Mouse (Mus musculus) retina, adult 2 months (tissue): ENCODE measurements around the gene Klhl31.

Experiments
- DNase-seq: peaks from one replicate; pipeline ENCODE4 v3.0.0-alpha.2; 2012; ENCODE audit warnings: low read depth, low spot score

The Klhl31 gene

DNA sequence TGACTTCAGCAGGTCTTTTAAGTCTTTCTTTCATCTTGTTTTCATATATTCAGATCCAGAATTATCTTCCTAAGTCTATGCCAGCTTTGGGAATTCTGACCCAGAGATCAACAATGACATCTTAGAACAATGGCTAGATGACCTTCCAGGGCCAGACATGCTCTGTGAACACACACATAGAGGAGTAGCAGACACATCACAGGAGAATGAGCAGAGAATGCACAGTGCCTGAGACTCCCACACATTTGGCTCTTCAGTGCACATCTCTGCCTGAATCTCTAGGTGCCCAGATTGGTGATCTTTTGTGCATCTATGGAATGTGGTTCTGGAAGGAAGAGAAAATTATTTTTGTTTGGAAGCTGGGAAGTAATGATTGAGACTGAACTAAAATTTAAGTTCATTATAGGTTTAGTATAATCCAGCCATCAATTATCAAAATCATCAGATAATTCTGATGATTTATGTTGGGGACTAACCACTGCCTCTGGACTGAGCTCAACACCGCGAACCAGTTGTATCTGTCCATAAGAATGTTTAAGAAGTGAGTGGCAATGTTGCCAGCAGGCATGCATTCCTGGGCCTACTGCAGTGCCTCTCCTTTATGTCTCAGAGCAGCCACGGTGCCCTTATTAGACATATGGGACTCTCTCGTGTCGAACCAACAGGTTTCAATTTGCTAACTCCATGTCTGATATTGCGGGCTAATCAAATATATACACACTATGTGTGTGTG, 12.8 kb upstream of the Klhl31 start:
- DNase-seq, result no peak

DNA sequence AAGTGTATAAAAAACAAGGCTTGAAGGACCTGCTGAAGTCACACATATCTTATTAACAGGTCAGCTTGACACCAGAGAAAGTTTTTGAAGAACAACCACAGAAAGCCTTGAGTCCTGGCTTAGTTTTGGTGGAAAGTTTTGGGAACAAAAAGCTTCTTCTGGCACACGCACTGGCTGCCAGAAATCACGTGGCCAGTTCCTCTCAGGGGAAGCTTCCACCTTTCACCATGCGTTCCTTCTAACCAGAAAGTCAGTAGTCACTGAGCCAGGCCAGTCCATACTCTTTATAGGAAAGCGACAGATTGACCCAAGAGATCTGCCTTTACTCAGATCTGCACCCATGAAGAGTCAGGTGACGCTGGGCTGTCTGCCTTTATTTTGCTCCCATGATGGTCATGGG, 12.1 kb upstream of the Klhl31 start:
- no peak for DNase-seq

DNA sequence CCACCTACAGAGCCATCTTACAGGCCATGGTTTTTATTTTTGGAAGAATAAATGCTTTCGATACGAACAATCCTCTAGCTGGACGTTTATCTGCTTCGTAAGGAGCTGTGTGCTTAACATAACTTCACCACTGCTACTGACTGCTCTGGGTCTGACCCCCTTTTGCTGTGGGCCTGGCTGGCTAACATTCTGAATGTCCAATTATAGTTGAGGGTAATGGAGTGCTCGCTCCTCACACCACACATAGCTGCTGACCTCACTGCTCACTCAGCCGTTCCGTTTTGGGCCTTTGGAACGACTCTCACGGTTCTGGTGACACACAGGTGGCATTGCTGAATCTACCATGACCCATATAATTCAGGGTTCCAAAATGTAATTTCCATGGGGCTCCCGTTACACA, 7.6 kb upstream of the Klhl31 start:
- DNase-seq, result no peak

DNA sequence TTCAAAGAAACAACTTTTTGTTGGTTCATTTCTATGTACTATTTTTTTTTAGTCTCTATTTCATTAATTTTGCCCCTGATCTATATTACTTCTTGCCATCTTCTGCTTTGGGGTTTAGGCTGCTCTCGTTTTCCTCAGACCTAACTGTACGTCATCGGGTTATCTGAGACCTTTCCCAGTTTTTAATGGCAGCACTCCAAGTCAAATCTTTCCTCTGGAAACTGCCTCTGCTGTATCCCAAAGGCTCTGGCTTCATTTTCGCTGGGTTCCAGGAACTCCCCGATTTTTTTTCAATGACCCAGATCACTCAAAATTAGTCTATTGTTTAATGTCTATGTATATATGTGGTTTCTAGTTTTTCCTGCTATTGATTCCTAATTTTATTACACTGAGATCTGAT, 6.6 kb upstream of the Klhl31 start:
- DNase-seq, result no peak

DNA sequence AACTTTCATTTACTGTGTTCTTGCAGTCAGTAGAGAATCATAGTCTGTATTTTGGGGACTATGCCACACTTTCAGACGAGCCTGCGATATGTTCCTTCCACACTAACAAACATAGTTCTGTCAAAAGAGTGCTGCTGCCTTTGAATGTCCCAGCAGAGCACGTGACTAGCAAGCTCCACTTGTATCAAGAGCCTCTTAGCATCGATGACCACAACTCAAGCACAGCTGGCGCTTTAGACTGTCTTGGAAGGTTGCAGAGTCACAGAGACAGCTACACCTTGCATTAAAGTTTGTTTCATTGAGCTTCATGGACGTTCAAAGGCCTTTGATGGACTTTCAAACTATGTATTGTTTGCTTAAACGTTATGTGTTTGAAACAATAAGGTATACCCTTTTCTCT, 5.5 kb upstream of the Klhl31 start:
- DNase-seq, result no peak

DNA sequence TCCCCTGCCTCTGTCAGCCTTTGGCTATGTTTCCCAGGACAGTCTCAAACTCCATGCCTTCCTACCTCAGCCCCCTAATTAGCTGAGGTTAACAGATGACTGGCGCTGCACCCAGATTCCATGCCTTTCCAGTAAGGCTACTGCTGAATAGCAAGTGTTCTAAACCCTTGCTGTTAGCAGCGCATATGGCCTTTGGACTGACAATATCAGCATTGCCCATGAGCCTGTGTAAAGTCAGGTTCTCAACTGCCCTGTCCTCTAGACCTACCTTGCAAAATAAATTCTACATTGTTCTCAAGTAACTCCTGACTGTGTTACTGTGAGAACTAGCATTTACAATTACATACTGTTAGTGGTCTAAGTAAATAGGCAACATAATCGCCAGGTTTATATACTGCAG, 3.9 kb upstream of the Klhl31 start:
- DNase-seq, result no peak

DNA sequence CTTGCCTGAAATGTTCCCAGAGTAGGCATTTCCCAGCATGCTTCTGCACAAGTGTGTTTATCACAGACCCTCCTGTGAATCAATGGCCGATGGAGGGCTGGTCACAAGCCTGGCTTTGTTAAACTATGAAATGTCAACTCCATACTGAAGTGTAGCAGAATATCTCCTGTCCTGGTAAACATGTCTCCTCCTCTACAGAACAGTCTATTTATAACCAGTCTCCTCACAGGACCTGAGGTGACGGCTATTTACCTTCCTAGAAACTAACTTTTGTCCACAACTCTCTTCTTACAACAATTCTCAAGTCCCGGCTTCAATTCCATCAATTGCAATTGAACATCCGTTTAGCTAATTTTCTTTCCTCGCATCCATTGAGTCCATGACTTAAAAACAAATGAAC, 297 bp upstream of the Klhl31 start:
- DNase-seq, result no peak

DNA sequence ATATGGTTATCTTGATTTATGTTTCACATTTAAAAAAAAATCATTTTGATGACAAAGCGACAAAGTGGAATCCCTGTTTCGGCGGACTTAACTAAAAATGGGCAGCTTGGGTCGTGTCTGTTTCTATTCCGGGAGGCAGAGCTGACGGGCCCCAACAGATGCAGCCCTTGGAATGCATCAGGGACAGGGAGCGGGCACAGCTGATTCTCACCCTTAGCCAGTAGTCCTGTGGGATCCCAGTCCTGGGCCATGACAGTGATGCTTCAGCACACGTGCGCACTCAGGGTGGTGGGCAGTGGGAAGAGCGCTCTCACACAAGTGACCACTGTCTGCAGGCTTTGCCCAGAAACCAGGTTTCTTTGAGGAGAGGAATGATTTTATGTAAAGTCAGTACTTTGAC, 1.1 kb downstream of the Klhl31 start:
- no peak for DNase-seq

DNA sequence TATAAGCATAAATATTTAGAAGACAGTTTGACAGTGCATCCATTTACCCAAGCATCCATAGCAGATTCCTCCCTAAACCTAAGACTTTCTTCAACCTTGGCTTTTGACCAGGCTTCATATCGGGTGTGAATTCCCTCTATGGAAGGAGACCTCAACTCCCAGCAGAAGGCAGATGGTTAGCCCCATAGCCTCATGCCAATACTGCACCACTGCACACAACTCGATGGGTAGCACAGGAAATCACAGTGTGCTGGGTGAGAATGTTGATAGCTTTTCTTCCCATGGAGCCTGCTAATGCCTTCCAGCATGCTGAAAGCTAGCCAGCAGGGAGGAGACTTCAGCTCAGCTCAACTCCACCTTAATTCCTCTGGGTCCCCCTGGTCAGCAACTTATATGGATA, 8.9 kb downstream of the Klhl31 start:
- no peak for DNase-seq

DNA sequence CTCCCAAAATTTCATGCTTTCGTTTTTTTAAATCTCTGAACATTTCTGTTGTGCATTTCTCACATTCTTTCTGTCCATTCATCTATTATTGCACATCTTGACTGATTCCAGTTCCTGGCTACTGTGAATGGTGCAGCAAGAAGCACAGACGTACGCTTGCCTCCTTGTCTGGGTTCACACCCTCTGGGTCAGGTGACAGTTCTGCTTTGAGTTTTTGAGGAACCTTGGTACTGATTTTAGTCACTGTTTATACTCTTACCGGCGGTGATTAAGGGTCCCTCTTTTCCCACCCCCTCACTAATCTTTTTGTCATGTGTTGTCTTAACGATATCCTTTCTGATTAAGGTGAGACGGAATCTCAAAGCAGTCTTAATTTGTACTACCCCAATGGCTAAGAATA, 15.5 kb downstream of the Klhl31 start:
- no peak for DNase-seq

DNA sequence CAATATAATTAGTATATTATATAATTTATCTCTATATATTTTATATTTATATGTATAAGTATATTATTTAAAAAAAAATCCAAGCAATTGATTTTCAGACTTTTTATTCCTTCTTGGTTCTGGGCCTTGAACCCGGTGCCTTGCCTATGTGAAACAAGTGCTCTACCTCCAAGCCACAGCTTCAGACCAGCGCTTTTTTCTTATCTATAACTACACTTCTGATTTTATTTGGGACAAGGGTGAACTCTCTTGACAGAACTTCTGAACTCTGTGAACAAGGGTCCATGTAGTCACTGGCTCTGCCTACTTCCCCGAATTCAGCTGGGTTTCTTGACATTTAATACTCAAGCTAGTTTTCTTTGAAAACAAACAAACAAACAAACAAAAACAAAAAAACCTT, 17.6 kb downstream of the Klhl31 start:
- DNase-seq, result no peak

DNA sequence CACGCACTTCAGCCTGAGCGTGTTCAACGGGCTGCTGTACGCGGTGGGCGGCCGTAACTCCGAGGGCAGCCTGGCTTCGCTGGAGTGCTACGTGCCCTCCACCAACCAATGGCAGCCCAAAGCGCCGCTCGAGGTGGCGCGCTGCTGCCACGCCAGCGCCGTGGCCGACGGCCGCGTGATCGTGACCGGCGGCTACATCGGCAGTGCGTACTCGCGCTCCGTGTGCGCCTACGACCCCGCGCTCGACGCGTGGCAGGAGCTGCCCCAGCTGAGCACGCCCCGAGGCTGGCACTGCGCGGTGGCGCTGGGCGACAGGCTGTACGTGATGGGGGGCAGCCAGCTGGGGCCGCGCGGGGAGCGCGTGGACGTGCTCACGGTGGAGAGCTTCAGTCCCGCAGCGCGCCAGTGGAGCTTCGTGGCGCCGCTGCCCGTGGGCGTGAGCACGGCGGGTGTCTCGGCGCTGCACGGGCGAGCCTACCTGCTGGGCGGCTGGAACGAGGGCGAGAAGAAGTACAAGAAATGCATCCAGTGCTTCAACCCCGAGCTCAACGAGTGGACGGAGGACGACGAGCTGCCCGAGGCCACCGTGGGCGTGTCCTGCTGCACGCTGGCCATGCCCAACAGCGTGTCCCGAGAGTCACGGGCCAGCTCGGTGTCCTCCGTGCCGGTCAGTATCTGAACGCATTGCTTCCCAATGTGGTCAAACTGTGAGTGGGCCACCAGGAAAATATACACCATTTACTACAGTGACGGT, 19.1 kb downstream of the Klhl31 start:
- peak; percentile 8 for DNase-seq

DNA sequence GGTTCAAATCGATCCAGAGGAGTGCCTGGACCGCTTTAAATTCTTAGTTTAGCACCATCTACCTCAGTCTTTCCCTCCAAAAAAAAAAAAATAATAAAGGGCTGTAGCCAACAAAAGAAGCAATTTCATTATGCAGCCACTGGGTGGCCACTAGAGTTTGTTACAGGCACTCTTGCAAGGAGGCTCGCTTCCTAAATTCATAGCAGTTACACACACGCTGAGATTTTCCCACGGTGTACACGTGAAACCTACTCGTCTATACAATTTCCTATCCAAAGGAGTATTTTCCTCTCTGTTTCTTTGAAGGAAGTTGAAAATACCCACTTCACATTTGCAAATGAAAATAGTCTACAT, 19.6 kb downstream of the Klhl31 start:
- peak; percentile 37 for DNase-seq

DNA sequence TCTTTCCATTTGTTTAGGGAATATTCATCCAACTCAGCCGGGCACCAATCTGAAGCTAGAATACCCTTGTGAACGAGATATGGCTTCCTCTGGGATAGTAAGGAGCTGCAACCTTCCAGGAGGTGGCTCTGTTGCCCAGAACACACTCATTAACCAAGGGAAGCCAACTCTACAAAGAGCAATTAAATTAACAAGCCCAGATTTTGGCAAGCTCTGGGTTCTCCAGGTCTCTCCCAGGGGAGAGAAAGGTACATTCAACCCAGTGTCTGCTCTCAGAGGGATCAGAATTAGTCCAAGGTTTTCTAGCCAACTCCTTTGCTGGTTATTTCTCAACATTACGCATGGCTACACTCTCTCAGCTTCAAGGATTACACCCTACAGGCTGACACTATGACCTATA, 26.6 kb downstream of the Klhl31 start:
- no peak for DNase-seq

DNA sequence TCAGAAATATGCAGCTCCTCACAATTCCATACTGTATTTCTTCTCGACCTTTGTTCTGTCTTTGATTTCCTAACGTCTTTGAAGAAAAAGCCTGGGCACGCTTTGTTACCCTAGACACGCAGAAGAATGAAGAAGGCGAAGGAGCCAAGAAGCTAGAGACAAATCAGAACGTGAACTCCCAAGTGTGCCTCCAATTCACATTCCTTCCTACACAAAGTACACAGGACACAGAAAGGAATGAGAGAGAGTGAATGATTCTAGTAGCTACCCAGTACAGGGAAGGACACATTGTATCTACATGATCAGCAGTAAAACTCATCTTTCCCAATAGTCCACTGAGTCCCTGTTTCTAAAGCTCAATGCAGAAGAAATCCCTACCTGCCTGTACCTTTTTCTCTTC, 33.8 kb downstream of the Klhl31 start:
- DNase-seq, result no peak

DNA sequence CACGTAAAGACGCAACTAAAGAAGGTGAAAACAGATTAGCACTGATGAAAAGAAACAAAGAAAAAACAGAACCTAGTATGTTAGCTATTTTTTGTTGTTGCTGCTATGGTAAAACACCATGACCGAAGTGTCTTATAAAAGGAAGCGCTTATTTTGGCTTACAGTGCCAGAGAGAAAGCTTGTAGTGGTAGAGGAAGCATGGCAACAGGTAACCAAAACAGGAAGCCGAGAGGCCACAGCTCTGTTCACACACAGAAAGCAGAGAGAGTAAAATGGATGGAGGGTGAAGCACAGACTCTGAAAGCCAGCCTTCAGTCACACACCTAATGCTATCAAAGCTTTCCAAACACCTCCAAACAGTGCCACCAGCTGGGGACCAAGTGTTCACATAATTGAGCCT, 34.7 kb downstream of the Klhl31 start:
- DNase-seq, result no peak

DNA sequence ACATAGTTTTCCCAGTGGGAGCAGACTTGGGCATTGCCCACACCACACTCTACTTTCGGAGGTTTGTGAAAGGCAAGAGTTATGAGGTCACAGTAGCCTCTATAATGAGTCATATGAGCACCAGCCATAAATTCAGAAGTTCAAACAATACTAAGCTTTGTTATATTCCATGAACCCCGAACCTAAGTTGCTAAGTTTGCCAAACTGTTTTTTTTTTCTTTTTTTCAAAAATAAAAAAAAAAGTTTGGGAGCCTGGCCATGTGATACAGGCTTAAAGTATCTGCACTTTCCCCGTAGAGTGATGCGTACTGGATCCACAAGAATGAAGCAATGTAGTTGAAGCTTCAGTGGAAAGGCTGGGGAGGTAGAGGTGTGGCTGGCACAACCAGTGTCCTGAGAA, 36.9 kb downstream of the Klhl31 start:
- no peak for DNase-seq

DNA sequence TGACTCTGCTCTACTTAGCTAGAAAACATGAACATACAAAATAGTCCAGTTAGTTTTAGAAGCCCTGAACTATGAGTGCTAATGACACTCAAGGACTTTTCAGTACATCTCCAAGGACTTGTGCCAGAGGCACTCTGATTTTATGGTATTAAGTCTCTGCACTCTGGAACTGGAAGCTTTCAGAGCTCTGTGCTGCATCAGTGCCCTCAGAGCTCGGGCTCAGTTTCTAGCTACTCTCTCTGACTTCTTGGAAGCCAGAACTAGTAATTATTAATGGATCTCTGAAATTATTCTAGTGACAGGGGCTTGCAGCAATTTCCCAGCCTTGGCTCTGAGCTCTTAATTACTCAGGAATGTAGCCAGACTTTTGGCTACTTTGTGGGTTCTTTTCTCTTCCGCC, 37.7 kb downstream of the Klhl31 start:
- no peak for DNase-seq

DNA sequence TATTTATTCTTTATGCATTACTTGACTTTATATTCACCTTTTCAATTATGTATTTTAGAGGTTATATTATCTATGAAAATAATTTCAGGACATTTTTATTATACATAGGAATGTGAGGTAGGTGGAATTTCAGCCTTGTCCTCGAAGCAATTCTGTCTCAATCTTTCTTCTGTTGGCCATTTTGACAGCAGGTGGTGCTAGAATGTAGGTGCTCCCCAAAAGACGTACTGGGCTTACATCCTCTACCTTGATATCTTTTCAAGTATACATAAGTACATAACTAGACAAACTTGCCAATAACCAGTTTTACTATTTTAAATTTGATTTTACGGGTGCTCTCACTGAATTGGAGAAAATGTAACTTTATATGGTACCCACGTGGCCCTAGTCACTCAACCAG, 48.6 kb downstream of the Klhl31 start:
- DNase-seq, result no peak

DNA sequence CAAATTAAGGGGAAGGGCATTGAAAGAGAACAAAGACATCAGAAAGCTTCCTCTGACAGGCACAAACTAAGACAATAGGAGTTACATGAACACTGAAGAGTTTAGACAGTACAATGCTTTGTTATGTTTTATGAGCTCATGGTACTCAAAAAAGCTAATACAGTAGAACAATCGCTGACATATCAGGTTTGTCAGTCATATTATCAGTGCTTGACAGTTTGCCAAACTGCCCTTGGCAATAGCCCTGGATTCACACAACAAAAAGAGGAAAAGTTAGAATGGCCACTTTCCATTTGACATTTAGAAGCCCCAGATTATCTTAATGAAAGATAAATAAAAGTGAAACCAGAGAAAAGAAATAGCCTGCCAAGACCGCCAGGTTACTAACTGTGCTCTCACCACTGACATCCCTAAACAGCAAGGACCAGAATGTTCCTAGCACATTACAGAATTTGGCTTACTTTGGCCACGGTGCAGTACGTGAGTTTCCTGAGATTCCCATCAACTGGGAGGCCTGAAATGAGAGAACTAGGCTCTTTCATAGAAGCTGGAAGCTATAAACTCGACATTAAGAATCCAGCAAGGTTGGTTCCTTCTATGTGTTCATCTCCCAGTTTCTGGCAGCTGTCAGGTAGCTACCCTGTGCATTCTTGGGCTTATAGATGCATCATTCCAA, 49.7 kb downstream of the Klhl31 start:
- no peak for DNase-seq

DNA sequence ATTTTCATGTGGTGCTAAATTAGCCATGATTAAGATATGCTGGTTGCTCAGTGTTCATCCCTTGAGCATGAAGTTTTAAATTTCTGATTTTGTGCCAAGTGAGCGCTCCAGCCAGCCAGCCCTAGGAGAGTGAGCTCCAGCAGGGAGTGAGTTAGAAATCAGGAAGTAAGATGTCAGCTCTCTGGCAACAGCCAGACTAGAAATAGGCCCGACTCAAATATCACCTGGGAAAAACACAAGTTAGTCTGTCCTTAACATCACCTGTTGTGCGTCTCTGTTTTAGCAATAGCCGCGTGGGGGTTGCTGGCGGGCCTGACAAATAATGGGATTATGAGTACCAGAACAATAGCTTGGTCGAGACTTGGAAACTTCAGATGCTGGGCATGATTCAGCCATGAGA, 56.4 kb downstream of the Klhl31 start:
- DNase-seq, result no peak

DNA sequence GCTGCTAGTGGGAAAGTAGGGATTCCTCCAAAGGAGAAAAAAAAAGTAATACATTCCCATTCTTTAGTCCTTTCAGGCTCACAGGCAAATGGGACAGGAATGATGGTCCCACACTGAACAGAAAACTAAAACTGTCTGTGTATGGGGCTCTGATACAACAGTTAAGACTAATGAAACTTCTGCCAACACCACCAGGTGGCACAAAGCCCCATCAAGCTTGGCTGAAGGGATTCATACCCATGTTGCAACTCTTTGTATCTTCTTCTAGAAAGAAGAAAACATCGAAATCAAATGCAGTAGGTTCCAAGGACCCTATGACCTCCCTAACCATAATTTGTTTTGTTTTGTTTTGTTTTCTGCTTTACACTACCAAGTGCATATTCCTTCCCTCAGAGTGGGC, 57.1 kb downstream of the Klhl31 start:
- no peak for DNase-seq

DNA sequence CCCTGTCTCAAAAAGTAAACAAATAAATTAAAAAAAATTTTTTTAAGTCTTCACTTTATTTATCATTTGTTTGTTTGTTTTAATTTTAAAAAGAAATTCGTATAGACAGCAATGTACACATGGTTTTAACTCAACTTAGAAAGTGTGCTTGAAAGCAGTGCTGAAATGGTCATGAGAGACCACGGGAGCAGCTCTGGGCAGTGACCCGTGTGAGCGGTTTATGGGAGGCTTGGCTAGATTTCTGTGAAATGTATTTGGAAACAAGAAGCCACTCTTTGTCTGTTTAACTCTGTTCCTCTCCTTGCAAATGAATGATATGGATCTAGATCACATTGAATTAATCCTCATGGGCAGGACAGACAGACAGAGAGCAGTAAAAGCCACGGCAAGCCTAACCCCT, 59.3 kb downstream of the Klhl31 start:
- DNase-seq, result no peak
